Mouse (Mus musculus) hindbrain, embryonic 13.5 days (tissue): Measurements from ENCODE around the gene Vps13a. TPM values are rescaled to one million over a fixed set of nuclear protein-coding genes. Genes with fewer than 3 reads are reported as not detected.

ENCODE experiments used
- ATAC-seq: fragments of 200-750 bp; cut with Nextera tagmentation; 2 replicates; pipeline ENCODE4 v1.8.0; 2017; ENCODE audit warnings: moderate TSS enrichment; ENCODE audit not compliant: low FRiP score
- H3K27ac ChIP-seq: fragments of 300-500 bp; sonication (generic); 2 replicates; pipeline ENCODE4 v1.5.1; 2015; ENCODE audit warnings: inconsistent platforms, mild to moderate bottlenecking, moderate library complexity
- H3K27me3 ChIP-seq: fragments of 300-500 bp; sonication (generic); 2 replicates; pipeline ENCODE4 v1.6.1; 2015; ENCODE audit warnings: mild to moderate bottlenecking, inconsistent platforms
- H3K36me3 ChIP-seq: fragments of 300-500 bp; sonication (generic); 2 replicates; pipeline ENCODE4 v1.6.1; 2015; ENCODE audit warnings: mild to moderate bottlenecking, inconsistent platforms
- H3K4me1 ChIP-seq: fragments of 300-500 bp; sonication (generic); replicated peaks from 2 replicates; pipeline ENCODE4 v1.6.1; 2015; ENCODE audit warnings: inconsistent platforms
- H3K4me2 ChIP-seq: fragments of 300-500 bp; sonication (generic); 2 replicates; pipeline ENCODE4 v1.6.1; 2015; ENCODE audit warnings: inconsistent platforms, mild to moderate bottlenecking, moderate library complexity
- H3K4me3 ChIP-seq: fragments of 300-500 bp; sonication (generic); 2 replicates; pipeline ENCODE4 v1.5.1; 2015; ENCODE audit warnings: mild to moderate bottlenecking, inconsistent platforms
- H3K9ac ChIP-seq: fragments of 300-500 bp; sonication (generic); 2 replicates; pipeline ENCODE4 v1.6.1; 2015; ENCODE audit warnings: mild to moderate bottlenecking, inconsistent platforms
- H3K9me3 ChIP-seq: fragments of 300-500 bp; sonication (generic); 2 replicates; pipeline ENCODE4 v1.6.1; 2016; ENCODE audit warnings: inconsistent platforms
- WGBS: fragments of 180-500 bp; shearing (Covaris S2); methylation state at CpG from one replicate; pipeline ENCODE4 v1.1.7; 2015; 5-methylcytosine and 5-hydroxymethylcytosine counted together
- polyA plus RNA-seq: library from polyadenylated mRNA; unstranded; fragments of >200 nt; fragmentation: Nextera tagmentation; extraction: Ambion mirVana; gene quantifications from 2 replicates; pipeline ENCODE4 v1.2.1, GENCODE M21; 2015

Gene Vps13a
- polyA plus RNA-seq, 1 experiment from 2014 or later: 7.6 TPM

DNA sequence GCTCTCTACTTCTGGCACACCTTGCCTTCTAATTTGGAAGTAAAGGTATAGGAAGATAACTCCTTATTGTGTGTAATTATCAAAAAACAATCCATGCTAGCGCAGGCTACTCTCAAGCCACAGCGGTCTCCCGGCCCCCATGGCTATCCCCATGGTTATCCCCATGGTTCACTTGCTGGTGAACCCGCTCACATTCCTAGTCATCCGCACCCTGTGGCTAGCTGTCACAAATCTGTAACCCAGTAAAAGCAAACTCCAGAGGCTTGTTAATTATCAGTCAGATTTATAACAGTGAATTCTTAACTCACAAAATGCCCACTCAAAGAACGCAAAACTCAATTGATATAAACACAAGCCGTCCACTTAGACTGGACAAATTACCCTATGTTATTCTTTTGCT lies 25.5 kb downstream of the Vps13a start:
- WGBS: 87% methylated on average over 7 of the region's 7 CpGs

DNA sequence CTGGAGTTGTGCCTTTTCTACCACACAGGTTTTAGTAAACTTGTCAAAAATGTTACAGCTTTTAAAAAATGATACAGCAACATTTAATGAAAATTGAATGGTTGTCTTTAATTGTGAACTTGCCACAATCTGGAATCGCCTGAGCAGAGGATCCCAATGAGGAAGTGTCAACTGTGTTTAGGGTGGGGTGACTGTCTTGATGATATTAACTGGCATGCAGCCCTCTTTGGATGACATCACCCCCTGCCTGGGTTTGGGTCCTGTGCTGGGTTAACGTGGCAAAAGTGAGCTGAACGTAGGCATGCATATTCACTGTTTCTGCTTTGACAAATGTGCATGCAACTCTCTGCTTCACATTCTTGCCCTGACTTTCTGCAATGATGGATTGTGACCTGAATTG lies 27.6 kb downstream of the Vps13a start:
- Histone ChIP-seq H3K27ac (no peak overlapping the region), H3K4me2 (no peak overlapping the region), H3K9me3 (no peaks in the 10 kb centered on the region), H3K27me3 (no peaks in the 10 kb centered on the region), H3K9ac (no peak overlapping the region), H3K4me1 (no peaks in the 10 kb centered on the region), H3K4me3 (no peak overlapping the region), H3K36me3 (0 out of 2 replicates have a peak, but pooled peaks cover 2% of the 10 kb centered on the region)
- no peak for ATAC-seq
- 76% methylated on average over 3 of the region's 3 CpGs for WGBS

More for the DNA sequence above, 25.5 kb downstream of the Vps13a start:
- no peak overlapping the region for H3K4me3 ChIP-seq
- 0 out of 2 replicates have a peak, but pooled peaks cover 2% of the 10 kb centered on the region for H3K36me3 ChIP-seq
- no peaks in the 10 kb centered on the region for H3K4me1 ChIP-seq
- no peak overlapping the region for H3K4me2 ChIP-seq
- ATAC-seq: no peak
- no peaks in the 10 kb centered on the region for H3K27me3 ChIP-seq
- no peak overlapping the region for H3K27ac ChIP-seq
- H3K9ac ChIP-seq: no peak overlapping the region
- no peaks in the 10 kb centered on the region for H3K9me3 ChIP-seq

DNA sequence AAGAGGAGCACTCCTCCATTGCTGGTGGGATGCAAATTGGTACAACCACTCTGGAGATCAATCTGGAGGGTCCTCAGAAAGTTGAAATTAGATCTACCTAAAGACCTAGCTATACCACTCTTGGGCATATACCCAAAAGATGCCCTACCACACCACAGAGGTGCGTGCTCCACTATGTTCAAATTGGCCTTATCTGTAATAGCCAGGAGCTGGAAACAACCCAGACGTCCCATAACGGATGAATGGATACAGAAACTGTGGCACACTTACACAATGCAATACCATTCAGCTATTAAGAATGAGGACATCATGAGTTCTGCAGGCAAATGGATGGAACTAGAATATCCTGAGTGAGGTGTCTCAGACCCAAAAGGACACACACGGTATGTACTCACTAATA lies 43.9 kb downstream of the Vps13a start:
- 88% methylated on average over 4 of the region's 4 CpGs for WGBS
- ATAC-seq: no peak

DNA sequence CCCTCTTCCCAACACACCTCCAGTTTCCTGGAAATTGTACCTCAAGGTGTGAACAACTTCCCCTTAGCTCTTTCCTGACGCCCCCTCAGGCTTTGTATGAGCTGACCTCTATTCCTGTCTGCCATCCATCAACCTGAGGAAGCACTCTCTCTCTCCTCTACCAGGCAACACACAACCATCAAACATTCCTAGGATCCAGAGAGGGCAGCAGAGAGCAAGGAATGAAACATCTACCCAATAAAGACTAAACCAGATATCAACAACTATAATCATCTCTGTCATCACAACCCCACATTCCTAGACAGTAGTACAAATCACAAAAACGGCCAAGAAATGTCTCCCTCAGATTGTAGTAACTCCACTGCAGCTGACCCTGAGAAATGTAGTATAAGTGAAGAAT lies 52.0 kb downstream of the Vps13a start:
- Histone ChIP-seq H3K4me3 (no peak overlapping the region), H3K9ac (no peak overlapping the region), H3K9me3 (no peaks in the 10 kb centered on the region), H3K27me3 (no peaks in the 10 kb centered on the region), H3K4me1 (no peaks in the 10 kb centered on the region), H3K36me3 (peaks cover 3% of the 10 kb centered on the region), H3K27ac (no peak overlapping the region), H3K4me2 (no peak overlapping the region)
- WGBS: 65% methylated on average over 2 of the region's 2 CpGs
- no peak for ATAC-seq

More for the DNA sequence above, 43.9 kb downstream of the Vps13a start:
- no peaks in the 10 kb centered on the region for H3K4me1 ChIP-seq
- peaks cover 3% of the 10 kb centered on the region for H3K36me3 ChIP-seq
- no peak overlapping the region for H3K4me3 ChIP-seq
- H3K27ac ChIP-seq: no peak overlapping the region
- H3K9ac ChIP-seq: no peak overlapping the region
- H3K9me3 ChIP-seq: no peaks in the 10 kb centered on the region
- H3K4me2 ChIP-seq: no peak overlapping the region
- no peaks in the 10 kb centered on the region for H3K27me3 ChIP-seq

DNA sequence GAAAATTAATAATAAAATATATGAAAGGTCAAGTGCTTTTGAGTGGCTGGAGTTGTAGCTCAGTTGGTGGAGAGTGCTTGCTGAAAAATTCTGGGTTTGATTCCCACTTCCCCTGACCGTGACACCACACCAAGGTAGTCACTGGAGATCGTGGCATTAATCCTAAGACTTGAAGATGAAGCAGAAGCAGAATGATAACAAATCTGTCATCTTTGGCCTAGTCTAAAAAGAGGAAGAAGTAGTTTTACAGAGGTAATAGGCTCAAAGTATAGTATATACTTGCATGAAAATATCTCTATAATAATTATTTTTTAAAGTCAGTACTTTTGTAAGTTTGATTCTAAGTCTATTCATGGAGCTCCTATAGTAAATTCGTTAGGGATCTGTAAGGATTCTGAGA lies 65.5 kb downstream of the Vps13a start:
- H3K9ac ChIP-seq: no peak overlapping the region
- H3K9me3 ChIP-seq: no peaks in the 10 kb centered on the region
- peaks cover 5% of the 10 kb centered on the region for H3K36me3 ChIP-seq
- H3K4me2 ChIP-seq: no peak overlapping the region
- no peaks in the 10 kb centered on the region for H3K27me3 ChIP-seq
- no peak for ATAC-seq
- H3K27ac ChIP-seq: no peak overlapping the region
- H3K4me1 ChIP-seq: no peaks in the 10 kb centered on the region
- H3K4me3 ChIP-seq: no peak overlapping the region
- 94% methylated on average over 3 of the region's 3 CpGs for WGBS

DNA sequence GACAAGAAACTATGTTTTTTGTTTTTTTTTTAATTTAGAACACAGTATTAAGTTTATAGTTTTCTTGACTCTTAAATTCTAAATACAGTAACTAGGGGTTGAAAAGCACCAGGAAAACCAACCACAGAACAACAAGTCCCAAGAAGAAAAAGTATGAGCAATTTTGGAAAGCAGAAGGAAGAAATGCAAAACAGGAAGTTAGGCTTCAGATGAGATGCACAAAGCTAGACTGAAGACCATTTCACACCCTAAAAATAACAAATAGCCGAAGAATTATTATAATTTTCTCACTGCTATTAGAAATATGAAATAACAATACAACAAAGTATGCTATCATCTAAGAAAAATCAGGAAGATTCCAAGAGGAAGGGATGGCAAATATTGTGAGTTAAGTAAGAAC lies 78.9 kb downstream of the Vps13a start:
- H3K4me2 ChIP-seq: no peak overlapping the region
- H3K4me1 ChIP-seq: no peaks in the 10 kb centered on the region
- H3K4me3 ChIP-seq: no peak overlapping the region
- ATAC-seq: no peak
- no peaks in the 10 kb centered on the region for H3K36me3 ChIP-seq
- no peaks in the 10 kb centered on the region for H3K9me3 ChIP-seq
- H3K27me3 ChIP-seq: no peaks in the 10 kb centered on the region
- no peak overlapping the region for H3K9ac ChIP-seq
- H3K27ac ChIP-seq: no peak overlapping the region
- WGBS: 93% methylated on average over 1 of the region's 1 CpGs

DNA sequence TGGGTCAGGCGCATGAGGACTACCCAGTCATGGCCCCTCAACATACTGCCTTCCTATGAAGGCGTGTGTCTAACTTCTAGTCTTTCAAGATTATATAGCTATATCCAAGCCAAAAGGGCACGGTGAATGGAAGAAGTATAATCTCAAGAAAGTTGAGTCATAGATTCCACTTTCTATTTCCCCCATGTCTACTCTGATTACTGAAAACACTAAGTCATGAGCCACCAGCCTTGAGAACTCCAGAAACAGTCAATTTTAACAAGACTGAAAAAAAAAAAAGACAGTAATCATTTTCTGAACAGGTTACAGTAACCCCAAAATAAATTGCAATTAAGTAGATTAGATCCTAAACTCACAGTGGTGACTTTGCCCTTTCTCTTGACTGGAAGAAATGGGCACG lies 95.8 kb downstream of the Vps13a start:
- H3K27me3 ChIP-seq: no peaks in the 10 kb centered on the region
- 97% methylated on average over 4 of the region's 4 CpGs for WGBS
- H3K9me3 ChIP-seq: no peaks in the 10 kb centered on the region
- peaks cover 2% of the 10 kb centered on the region; the same call in 1 of the 2 replicates for H3K36me3 ChIP-seq
- no peak overlapping the region for H3K4me3 ChIP-seq
- no peak overlapping the region for H3K9ac ChIP-seq
- no peak overlapping the region for H3K27ac ChIP-seq
- ATAC-seq: no peak
- H3K4me2 ChIP-seq: no peak overlapping the region
- no peaks in the 10 kb centered on the region for H3K4me1 ChIP-seq

DNA sequence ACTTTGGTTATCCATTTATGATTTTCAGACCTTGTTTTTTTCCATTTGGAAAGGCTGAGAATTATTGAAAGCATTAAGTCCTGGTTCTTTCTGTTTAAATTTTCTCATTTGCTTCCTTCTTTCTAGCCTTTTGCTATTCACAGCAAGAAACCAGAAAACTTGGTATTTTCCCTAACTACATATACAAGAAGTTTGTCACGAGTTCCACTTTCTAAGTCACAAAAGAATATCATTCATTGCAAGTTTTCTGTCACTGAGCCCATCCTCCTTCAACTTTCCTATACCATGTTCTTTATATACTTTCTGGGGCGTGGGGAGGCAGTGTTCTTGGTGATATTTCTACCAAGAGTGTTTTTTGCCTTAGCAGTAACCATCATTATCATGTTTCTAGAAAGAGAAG lies 96.5 kb downstream of the Vps13a start:
- H3K4me2 ChIP-seq: no peak overlapping the region
- 87% methylated on average over 2 of the region's 2 CpGs for WGBS
- H3K27ac ChIP-seq: no peak overlapping the region
- H3K9me3 ChIP-seq: no peaks in the 10 kb centered on the region
- ATAC-seq: no peak
- no peaks in the 10 kb centered on the region for H3K4me1 ChIP-seq
- H3K27me3 ChIP-seq: no peaks in the 10 kb centered on the region
- no peak overlapping the region for H3K9ac ChIP-seq
- peaks cover 2% of the 10 kb centered on the region; the same call in 1 of the 2 replicates for H3K36me3 ChIP-seq
- no peak overlapping the region for H3K4me3 ChIP-seq

DNA sequence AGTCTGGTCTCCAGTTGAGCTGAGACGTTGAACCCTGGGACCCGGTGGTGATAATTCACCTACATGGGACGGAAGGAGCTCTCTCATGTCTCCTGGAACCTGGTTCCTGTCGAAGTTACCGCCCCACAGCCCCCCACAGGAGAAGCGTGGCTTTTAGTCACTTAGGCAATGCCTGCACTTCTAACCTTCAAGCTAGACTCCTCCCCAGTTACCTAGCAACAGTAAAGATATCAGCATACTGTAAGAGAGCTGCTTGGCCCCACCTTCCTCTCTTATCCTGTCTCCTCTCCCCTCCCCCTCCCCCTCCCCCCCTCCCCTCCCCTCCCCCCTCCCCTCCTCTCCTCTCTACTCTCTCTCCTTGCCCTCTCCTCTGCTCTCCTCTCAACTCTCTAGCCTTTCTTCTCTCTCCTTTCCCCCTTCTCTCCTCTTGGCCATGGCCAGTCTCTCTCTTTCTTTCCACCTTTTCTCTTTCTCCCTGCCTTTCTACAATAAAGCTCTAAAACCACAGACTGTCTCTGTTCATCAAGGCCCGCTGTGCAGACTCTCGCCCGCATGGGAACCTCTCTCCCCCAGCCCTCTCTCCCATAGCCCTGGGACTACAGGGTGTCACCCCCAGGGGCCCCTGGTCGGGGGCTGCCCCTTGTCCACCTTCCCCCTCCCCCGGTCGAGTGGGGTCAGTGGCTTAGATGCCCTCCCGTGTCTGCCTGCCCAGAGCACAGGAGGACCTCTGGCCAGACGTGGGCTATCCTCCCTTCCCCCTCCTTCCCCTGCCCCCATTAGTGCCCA lies 154.9 kb downstream of the Vps13a start:
- WGBS: 25% methylated on average over 14 of the region's 14 CpGs
- no peaks in the 10 kb centered on the region for H3K9me3 ChIP-seq
- no peak for ATAC-seq
- H3K4me3 ChIP-seq: no peak overlapping the region
- H3K27me3 ChIP-seq: no peaks in the 10 kb centered on the region
- no peak overlapping the region for H3K9ac ChIP-seq
- H3K27ac ChIP-seq: no peak overlapping the region
- H3K4me1 ChIP-seq: no peaks in the 10 kb centered on the region
- no peaks in the 10 kb centered on the region for H3K36me3 ChIP-seq
- no peak overlapping the region for H3K4me2 ChIP-seq

DNA sequence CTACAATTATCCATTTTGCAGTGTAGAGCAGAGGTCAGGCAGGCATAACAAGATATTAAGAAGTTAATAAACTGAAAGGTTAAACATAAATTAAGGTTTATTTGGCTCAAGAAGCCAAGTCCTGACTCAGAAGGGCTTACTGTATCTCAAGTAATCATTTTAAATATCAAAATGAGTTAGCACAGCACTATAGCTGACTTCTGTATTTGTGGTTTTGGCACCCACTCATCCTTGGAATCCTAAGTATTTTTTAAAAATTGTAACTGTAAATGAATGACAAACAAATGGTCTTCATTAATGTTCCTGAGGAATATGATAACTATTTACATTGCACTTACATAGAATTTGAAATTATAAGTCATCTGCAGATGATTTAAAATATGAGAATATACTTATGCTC lies 155.7 kb downstream of the Vps13a start:
- no peak for ATAC-seq
- no peak overlapping the region for H3K27ac ChIP-seq
- no peak overlapping the region for H3K4me2 ChIP-seq
- H3K9me3 ChIP-seq: no peaks in the 10 kb centered on the region
- no peak overlapping the region for H3K9ac ChIP-seq
- no peaks in the 10 kb centered on the region for H3K36me3 ChIP-seq
- H3K27me3 ChIP-seq: no peaks in the 10 kb centered on the region
- H3K4me1 ChIP-seq: no peaks in the 10 kb centered on the region
- H3K4me3 ChIP-seq: no peak overlapping the region

DNA sequence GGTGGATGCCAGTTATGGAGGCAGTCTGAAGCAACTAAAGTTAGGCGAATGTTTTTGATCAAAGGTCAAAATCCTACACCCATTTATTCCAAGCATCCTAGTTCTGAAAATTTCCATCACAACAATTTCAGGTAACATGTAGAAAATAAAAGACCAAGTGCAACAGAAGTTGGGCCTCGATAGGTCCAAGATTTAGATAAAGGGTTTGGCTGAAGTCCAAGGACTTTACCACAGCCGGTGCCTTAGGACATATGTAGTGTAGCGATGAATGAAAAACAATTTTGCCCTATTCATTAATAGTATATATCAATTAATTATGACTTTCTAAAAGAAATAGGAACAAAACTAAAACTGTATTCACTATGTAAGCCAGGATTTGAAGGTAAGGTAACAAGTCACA lies 157.6 kb downstream of the Vps13a start:
- Histone ChIP-seq H3K36me3 (no peaks in the 10 kb centered on the region), H3K4me3 (no peak overlapping the region), H3K4me1 (no peaks in the 10 kb centered on the region), H3K27ac (no peak overlapping the region), H3K4me2 (no peak overlapping the region), H3K9me3 (no peaks in the 10 kb centered on the region), H3K27me3 (no peaks in the 10 kb centered on the region), H3K9ac (no peak overlapping the region)
- WGBS: 88% methylated on average over 4 of the region's 4 CpGs
- ATAC-seq: no peak

DNA sequence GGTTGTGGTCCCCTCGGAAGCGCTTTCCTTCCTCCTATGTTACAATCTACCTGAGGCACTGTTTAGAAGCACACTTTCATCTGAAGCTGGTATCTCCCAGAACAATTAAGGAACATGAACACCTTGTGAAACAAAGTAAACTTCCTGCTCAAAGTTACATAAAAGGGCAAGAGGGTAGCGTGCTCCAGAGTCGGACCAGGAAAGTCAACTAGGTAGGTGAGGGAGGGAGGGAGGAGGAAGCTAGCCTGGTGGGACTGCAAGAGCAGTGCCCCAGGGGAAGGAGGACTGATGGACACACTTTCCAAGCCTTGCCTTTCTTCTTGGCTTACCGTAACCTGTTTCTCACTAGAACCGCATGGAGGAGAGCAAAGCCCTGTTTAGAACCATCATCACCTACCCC lies 173.1 kb downstream of the Vps13a start:
- H3K9ac ChIP-seq: no peak overlapping the region
- no peak overlapping the region for H3K4me3 ChIP-seq
- no peak overlapping the region for H3K4me2 ChIP-seq
- no peaks in the 10 kb centered on the region for H3K36me3 ChIP-seq
- H3K27ac ChIP-seq: no peak overlapping the region
- ATAC-seq: no peak
- 94% methylated on average over 6 of the region's 6 CpGs for WGBS
- H3K9me3 ChIP-seq: no peaks in the 10 kb centered on the region
- no peaks in the 10 kb centered on the region for H3K27me3 ChIP-seq
- H3K4me1 ChIP-seq: no peaks in the 10 kb centered on the region

DNA sequence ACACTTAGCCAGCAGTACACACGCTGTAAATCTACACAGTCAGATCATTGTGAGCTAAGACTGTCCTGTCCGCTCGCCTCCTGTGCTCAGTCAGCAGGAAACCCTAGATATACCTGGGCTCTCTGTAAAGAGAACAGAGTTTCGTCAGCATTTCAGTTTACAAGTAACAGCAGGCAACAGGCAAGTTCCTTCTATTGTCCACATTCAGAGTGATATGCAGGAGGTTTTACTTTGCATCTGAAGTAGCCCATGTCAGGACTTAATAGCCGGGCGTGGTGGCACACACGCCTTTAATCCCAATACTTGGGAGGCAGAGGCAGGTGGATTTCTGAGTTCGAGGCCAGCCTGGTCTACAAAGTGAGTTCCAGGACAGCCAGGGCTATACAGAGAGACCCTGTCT lies 178.7 kb downstream of the Vps13a start:
- Histone ChIP-seq H3K4me2 (no peak overlapping the region), H3K9ac (no peak overlapping the region), H3K4me3 (no peak overlapping the region), H3K27me3 (no peaks in the 10 kb centered on the region), H3K4me1 (peaks cover 7% of the 10 kb centered on the region), H3K27ac (no peak overlapping the region), H3K36me3 (no peaks in the 10 kb centered on the region), H3K9me3 (no peaks in the 10 kb centered on the region)
- WGBS: 86% methylated on average over 8 of the region's 8 CpGs
- no peak for ATAC-seq
